Mouse (Mus musculus) regulatory T cell (primary cell): ENCODE results near the gene Fgfr2.

Source experiments
- in situ Hi-C: fragments of 300-600 bp; cut with MboI, MseI; formaldehyde crosslinking; loops from one replicate; pipeline ENCODE4 v1.15.1; 2025; ENCODE audit warnings: high pct_unique_total_duplicates

The Fgfr2 gene

GRCm38 (mm10) chr7:130298926-130299594, 2824.1 kb downstream of the Fgfr2 start:
- in situ Hi-C loops: no loop called here

- in situ Hi-C loops: no loop called here
These were observed 2832.0 kb downstream of the Fgfr2 start for GRCm38 (mm10) chr7:130291179-130291578.

- in situ Hi-C loops: no loop called here
These were observed 2833.7 kb downstream of the Fgfr2 start for GRCm38 (mm10) chr7:130289428-130289790.

GRCm38 (mm10) chr7:130288719-130289427, 2834.3 kb downstream of the Fgfr2 start:
- in situ Hi-C loops: no loop called here

GRCm38 (mm10) chr7:130288248-130288647, 2834.9 kb downstream of the Fgfr2 start:
- in situ Hi-C loops: no loop called here

GRCm38 (mm10) chr7:130278738-130279705, 2844.1 kb downstream of the Fgfr2 start:
- in situ Hi-C loops: no loop called here

- in situ Hi-C loops: no loop called here
These were observed 2845.0 kb downstream of the Fgfr2 start for GRCm38 (mm10) chr7:130278000-130278737.

GRCm38 (mm10) chr7:130273265-130273664, 2849.9 kb downstream of the Fgfr2 start:
- in situ Hi-C loops: loop anchor here (5.0 kb wide), 1 partner anchor 621 kb away; no protein-coding TSS in a partner anchor

- in situ Hi-C loops: loop anchor here (5.0 kb wide), 1 partner anchor 619 kb away; no protein-coding TSS in a partner anchor
These were observed 2852.3 kb downstream of the Fgfr2 start for GRCm38 (mm10) chr7:130270807-130271206.

- in situ Hi-C loops: no loop called here
These were observed 2853.9 kb downstream of the Fgfr2 start for GRCm38 (mm10) chr7:130269124-130269867.

- in situ Hi-C loops: no loop called here
These were observed 2856.1 kb downstream of the Fgfr2 start for GRCm38 (mm10) chr7:130267099-130267498.

- in situ Hi-C loops: no loop called here
These were observed 2857.0 kb downstream of the Fgfr2 start for GRCm38 (mm10) chr7:130266166-130266490.

GRCm38 (mm10) chr7:130265319-130266165, 2857.6 kb downstream of the Fgfr2 start:
- in situ Hi-C loops: no loop called here

GRCm38 (mm10) chr7:130264616-130265318, 2858.4 kb downstream of the Fgfr2 start:
- in situ Hi-C loops: no loop called here

GRCm38 (mm10) chr7:130263799-130264351, 2859.3 kb downstream of the Fgfr2 start:
- in situ Hi-C loops: no loop called here

- in situ Hi-C loops: no loop called here
These were observed 2859.9 kb downstream of the Fgfr2 start for GRCm38 (mm10) chr7:130263233-130263594.

- in situ Hi-C loops: no loop called here
These were observed 2860.5 kb downstream of the Fgfr2 start for GRCm38 (mm10) chr7:130262528-130263232.
